Mouse (Mus musculus) embryonic facial prominence, embryonic 10.5 days (tissue): ENCODE results near the gene Gng12. TPM values are rescaled to one million over a fixed set of nuclear protein-coding genes. Genes with fewer than 3 reads are reported as not detected.

Experiments used
- DNase-seq: peaks from one replicate; pipeline ENCODE4 v3.0.0-alpha.2; 2017; ENCODE audit warnings: low spot score
- H3K27ac ChIP-seq: fragments of 300-500 bp; sonication (generic); replicated peaks from 2 replicates; pipeline ENCODE4 v1.5.1; 2016; ENCODE audit warnings: mild to moderate bottlenecking
- H3K27me3 ChIP-seq: fragments of 300-500 bp; sonication (generic); replicated peaks from 2 replicates; pipeline ENCODE4 v1.6.1; 2016; ENCODE audit warnings: low read depth, mild to moderate bottlenecking; ENCODE audit not compliant: poor library complexity, severe bottlenecking
- H3K36me3 ChIP-seq: fragments of 300-500 bp; sonication (generic); replicated peaks from 2 replicates; pipeline ENCODE4 v1.6.1; 2016; ENCODE audit warnings: mild to moderate bottlenecking, moderate library complexity
- H3K4me1 ChIP-seq: fragments of 300-500 bp; sonication (generic); 2 replicates; pipeline ENCODE4 v1.6.1; 2016
- H3K4me3 ChIP-seq: fragments of 300-500 bp; sonication (generic); 2 replicates; pipeline ENCODE4 v1.5.1; 2016; ENCODE audit warnings: mild to moderate bottlenecking, moderate library complexity
- H3K9me3 ChIP-seq: fragments of 300-500 bp; sonication (generic); 2 replicates; pipeline ENCODE4 v1.6.1; 2016; ENCODE audit warnings: mild to moderate bottlenecking
- WGBS: fragments of 180-500 bp; shearing (Covaris S2); methylation state at CpG from one replicate; pipeline ENCODE4 v1.1.7; 2016; 5-methylcytosine and 5-hydroxymethylcytosine counted together
- polyA plus RNA-seq: library from polyadenylated mRNA; unstranded; fragments of >200 nt; fragmentation: Nextera tagmentation; extraction: Ambion mirVana; gene quantifications from 2 replicates; pipeline ENCODE4 v1.2.1, GENCODE M21; 2016

Gene Gng12
- polyA plus RNA-seq, 1 experiment from 2014 or later: 54.8 TPM

GRCm38 (mm10) chr6:66988363-66988762 is 92.2 kb downstream of the Gng12 start:
- H3K4me3 ChIP-seq: no peak overlapping the region
- H3K9me3 ChIP-seq: no peaks in the 10 kb centered on the region
- 91% methylated on average over 9 of the region's 9 CpGs for WGBS

GRCm38 (mm10) chr6:66989037-66989436 is 92.8 kb downstream of the Gng12 start:
- 87% methylated on average over 6 of the region's 6 CpGs for WGBS
- no peak overlapping the region for H3K4me3 ChIP-seq
- H3K27ac ChIP-seq: no peak overlapping the region
- DNase-seq: no peak
- no peaks in the 10 kb centered on the region for H3K9me3 ChIP-seq
- H3K27me3 ChIP-seq: no peaks in the 10 kb centered on the region
- no peaks in the 10 kb centered on the region for H3K36me3 ChIP-seq
- H3K4me1 ChIP-seq: 0 out of 2 replicates have a peak, but pooled peaks cover 10% of the 10 kb centered on the region

More at GRCm38 (mm10) chr6:66988363-66988762, 92.2 kb downstream of the Gng12 start:
- no peak overlapping the region for H3K27ac ChIP-seq
- H3K4me1 ChIP-seq: 0 out of 2 replicates have a peak, but pooled peaks cover 10% of the 10 kb centered on the region
- no peaks in the 10 kb centered on the region for H3K36me3 ChIP-seq
- DNase-seq: no peak
- H3K27me3 ChIP-seq: no peaks in the 10 kb centered on the region

GRCm38 (mm10) chr6:66989518-66989917 is 93.3 kb downstream of the Gng12 start:
- Histone ChIP-seq H3K4me1 (0 out of 2 replicates have a peak, but pooled peaks cover 10% of the 10 kb centered on the region), H3K27ac (no peak overlapping the region), H3K4me3 (no peak overlapping the region), H3K36me3 (no peaks in the 10 kb centered on the region), H3K9me3 (no peaks in the 10 kb centered on the region), H3K27me3 (no peaks in the 10 kb centered on the region)
- 58% methylated on average over 3 of the region's 3 CpGs for WGBS
- no peak for DNase-seq

GRCm38 (mm10) chr6:66992232-66992631 is 96.0 kb downstream of the Gng12 start:
- H3K4me1 ChIP-seq: 0 out of 2 replicates have a peak, but pooled peaks cover 4% of the 10 kb centered on the region
- H3K36me3 ChIP-seq: no peaks in the 10 kb centered on the region
- DNase-seq: no peak
- 85% methylated on average over 9 of the region's 9 CpGs for WGBS
- no peak overlapping the region for H3K4me3 ChIP-seq
- H3K27me3 ChIP-seq: no peaks in the 10 kb centered on the region
- H3K27ac ChIP-seq: no peak overlapping the region
- no peaks in the 10 kb centered on the region for H3K9me3 ChIP-seq

GRCm38 (mm10) chr6:66992786-66993185 is 96.6 kb downstream of the Gng12 start:
- H3K4me1 ChIP-seq: 0 out of 2 replicates have a peak, but pooled peaks cover 4% of the 10 kb centered on the region
- 92% methylated on average over 8 of the region's 8 CpGs for WGBS
- H3K27ac ChIP-seq: no peak overlapping the region
- no peaks in the 10 kb centered on the region for H3K36me3 ChIP-seq
- H3K4me3 ChIP-seq: no peak overlapping the region
- no peak for DNase-seq
- H3K27me3 ChIP-seq: no peaks in the 10 kb centered on the region
- H3K9me3 ChIP-seq: no peaks in the 10 kb centered on the region

GRCm38 (mm10) chr6:66994981-66995380 is 98.8 kb downstream of the Gng12 start:
- H3K36me3 ChIP-seq: no peaks in the 10 kb centered on the region
- H3K9me3 ChIP-seq: no peaks in the 10 kb centered on the region
- H3K4me3 ChIP-seq: no peak overlapping the region
- H3K27ac ChIP-seq: no peak overlapping the region
- H3K4me1 ChIP-seq: no peaks in the 10 kb centered on the region
- H3K27me3 ChIP-seq: no peaks in the 10 kb centered on the region
- WGBS: 93% methylated on average over 8 of the region's 8 CpGs
- no peak for DNase-seq

GRCm38 (mm10) chr6:66995825-66996224 is 99.6 kb downstream of the Gng12 start:
- Histone ChIP-seq H3K27ac (no peak overlapping the region), H3K4me1 (no peaks in the 10 kb centered on the region), H3K27me3 (no peaks in the 10 kb centered on the region), H3K36me3 (no peaks in the 10 kb centered on the region), H3K4me3 (no peak overlapping the region), H3K9me3 (no peaks in the 10 kb centered on the region)
- no peak for DNase-seq
- WGBS: 81% methylated on average over 1 of the region's 1 CpGs

GRCm38 (mm10) chr6:66996257-66996656 is 100.1 kb downstream of the Gng12 start:
- Histone ChIP-seq H3K9me3 (no peaks in the 10 kb centered on the region), H3K36me3 (no peaks in the 10 kb centered on the region), H3K4me3 (no peak overlapping the region), H3K27ac (no peak overlapping the region), H3K4me1 (no peaks in the 10 kb centered on the region), H3K27me3 (no peaks in the 10 kb centered on the region)
- DNase-seq: no peak
- WGBS: 76% methylated on average over 1 of the region's 1 CpGs

GRCm38 (mm10) chr6:66998645-66999044 is 102.4 kb downstream of the Gng12 start:
- no peak for DNase-seq
- Histone ChIP-seq H3K27me3 (no peaks in the 10 kb centered on the region), H3K4me1 (no peaks in the 10 kb centered on the region), H3K36me3 (no peaks in the 10 kb centered on the region), H3K9me3 (no peaks in the 10 kb centered on the region), H3K4me3 (no peak overlapping the region), H3K27ac (no peak overlapping the region)
- 81% methylated on average over 2 of the region's 2 CpGs for WGBS

- no peaks in the 10 kb centered on the region for H3K4me1 ChIP-seq
- no peak overlapping the region for H3K4me3 ChIP-seq
- DNase-seq: no peak
- no peaks in the 10 kb centered on the region for H3K36me3 ChIP-seq
- H3K27me3 ChIP-seq: no peaks in the 10 kb centered on the region
- no peaks in the 10 kb centered on the region for H3K9me3 ChIP-seq
- H3K27ac ChIP-seq: no peak overlapping the region
These were observed 103.6 kb downstream of the Gng12 start for GRCm38 (mm10) chr6:66999800-67000199.

GRCm38 (mm10) chr6:67009888-67010287 is 113.7 kb downstream of the Gng12 start:
- peaks cover 6% of the 10 kb centered on the region; the same call in 1 of the 2 replicates for H3K4me1 ChIP-seq
- no peaks in the 10 kb centered on the region for H3K9me3 ChIP-seq
- DNase-seq: no peak
- H3K27ac ChIP-seq: no peak overlapping the region
- H3K4me3 ChIP-seq: no peak overlapping the region
- H3K36me3 ChIP-seq: no peaks in the 10 kb centered on the region
- 92% methylated on average over 3 of the region's 3 CpGs for WGBS
- H3K27me3 ChIP-seq: no peaks in the 10 kb centered on the region

- WGBS: 60% methylated on average over 7 of the region's 7 CpGs
- DNase-seq: no peak
- no peaks in the 10 kb centered on the region for H3K9me3 ChIP-seq
- no peaks in the 10 kb centered on the region for H3K36me3 ChIP-seq
- no peaks in the 10 kb centered on the region for H3K27me3 ChIP-seq
- H3K4me1 ChIP-seq: peaks cover 6% of the 10 kb centered on the region; the same call in 1 of the 2 replicates
- no peak overlapping the region for H3K4me3 ChIP-seq
- H3K27ac ChIP-seq: peak overlapping the region; percentile 4; the same call in 1 of the 2 replicates
These were observed 114.4 kb downstream of the Gng12 start for GRCm38 (mm10) chr6:67010370-67011216.

- H3K27me3 ChIP-seq: no peaks in the 10 kb centered on the region
- no peaks in the 10 kb centered on the region for H3K9me3 ChIP-seq
- H3K36me3 ChIP-seq: no peaks in the 10 kb centered on the region
- no peak for DNase-seq
- H3K4me3 ChIP-seq: no peak overlapping the region
- no peak overlapping the region for H3K27ac ChIP-seq
- peaks cover 6% of the 10 kb centered on the region; the same call in 1 of the 2 replicates for H3K4me1 ChIP-seq
These were observed 115.0 kb downstream of the Gng12 start for GRCm38 (mm10) chr6:67011217-67011518.
